Mouse (Mus musculus): ENCODE data around the gene Vmn2r33.
"Not testable (repeated sequence)": the region's sequence is repeated elsewhere in the genome, so short reads cannot be mapped to it uniquely, and the experiment has no call there.

Gene Vmn2r33

DNA sequence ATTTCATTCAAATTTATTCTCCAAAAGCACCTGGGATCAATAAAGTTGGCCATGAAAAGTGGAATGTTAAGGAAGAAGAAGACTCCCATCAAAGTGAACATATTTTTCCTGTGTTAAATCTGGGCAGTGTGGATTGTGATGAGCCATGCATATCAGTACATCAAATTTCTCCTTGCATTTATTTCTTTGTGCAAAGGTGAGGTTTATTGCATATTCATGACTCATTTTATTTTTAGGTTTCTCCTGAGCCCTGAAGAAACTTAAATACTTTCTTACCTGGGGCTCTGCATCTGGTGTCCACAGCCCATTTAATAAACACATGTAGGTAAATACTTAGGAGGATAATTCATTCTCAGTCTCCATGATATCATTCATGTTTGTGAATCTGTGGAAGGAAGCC is at the start of gene Vmn2r33:
Gene Vmn2r33 (minus strand): TSS at position 101 of the 400 bp plus-strand sequence.
- DNase-seq = not testable (repeated sequence)
